Mouse (Mus musculus) embryonic facial prominence, embryonic 11.5 days (tissue): ENCODE measurements at regions not wholly inside any gene's neighbourhood (a gene's known extent, or its start where the extent isn't known, plus 50 kb on each side); places are given as distances from the start of the nearest gene placed in this dataset.

ENCODE experiments used
- ATAC-seq: fragments of 200-750 bp; cut with Nextera tagmentation; replicated peaks from 2 replicates; pipeline ENCODE4 v1.8.0; 2017; ENCODE audit warnings: low read depth; ENCODE audit not compliant: insufficient number of reproducible peaks, low FRiP score, low TSS enrichment
- DNase-seq: peaks from one replicate; pipeline ENCODE4 v3.0.0-alpha.2; 2015; ENCODE audit warnings: low spot score
- H3K27ac ChIP-seq: fragments of 300-500 bp; sonication (generic); replicated peaks from 2 replicates; pipeline ENCODE4 v1.5.1; 2014; ENCODE audit warnings: mild to moderate bottlenecking, low read depth, low read length, control low read depth
- H3K27me3 ChIP-seq: fragments of 300-500 bp; sonication (generic); 2 replicates; pipeline ENCODE4 v1.6.1; 2014; ENCODE audit warnings: mild to moderate bottlenecking, low read length, moderate library complexity, mixed read lengths; ENCODE audit not compliant: control insufficient read depth, insufficient read depth
- H3K36me3 ChIP-seq: fragments of 300-500 bp; sonication (generic); replicated peaks from 2 replicates; pipeline ENCODE4 v1.6.1; 2014; ENCODE audit warnings: low read depth, mild to moderate bottlenecking, low read length, moderate library complexity, mixed read lengths; ENCODE audit not compliant: control insufficient read depth, insufficient read depth
- H3K4me1 ChIP-seq: fragments of 300-500 bp; sonication (generic); 2 replicates; pipeline ENCODE4 v1.6.1; 2014; ENCODE audit warnings: low read length, mixed read lengths; ENCODE audit not compliant: control insufficient read depth, insufficient read depth
- H3K4me2 ChIP-seq: fragments of 300-500 bp; sonication (generic); 2 replicates; pipeline ENCODE4 v1.6.1; 2014; ENCODE audit warnings: low read depth, mild to moderate bottlenecking, control low read depth, low read length, moderate library complexity
- H3K4me3 ChIP-seq: fragments of 300-500 bp; sonication (generic); 2 replicates; pipeline ENCODE4 v1.5.1; 2014; ENCODE audit warnings: low read depth, low read length, control low read depth
- H3K9ac ChIP-seq: fragments of 300-500 bp; sonication (generic); replicated peaks from 2 replicates; pipeline ENCODE4 v1.6.1; 2014; ENCODE audit warnings: mild to moderate bottlenecking, control low read depth, low read length
- H3K9me3 ChIP-seq: fragments of 300-500 bp; sonication (generic); replicated peaks from 2 replicates; pipeline ENCODE4 v1.6.1; 2016; ENCODE audit warnings: mild to moderate bottlenecking, low read length, inconsistent platforms, mixed read lengths; ENCODE audit not compliant: control insufficient read depth
- WGBS: fragments of 180-500 bp; shearing (Covaris S2); extraction: QIAGEN DNeasy Blood & Tissue Kit; methylation state at CpG from one replicate; pipeline ENCODE4 v1.1.7; 2014; 5-methylcytosine and 5-hydroxymethylcytosine counted together

GRCm38 (mm10) chr6:98754487-98754886 is 411.9 kb upstream of the Gm765 start:
- WGBS: 88% methylated on average over 2 of the region's 2 CpGs
- no peak for ATAC-seq

GRCm38 (mm10) chr6:98748618-98749017 is 406.1 kb upstream of the Gm765 start:
- no peak overlapping the region for H3K4me2 ChIP-seq

More at GRCm38 (mm10) chr6:98754487-98754886, 411.9 kb upstream of the Gm765 start:
- no peaks in the 10 kb centered on the region for H3K27me3 ChIP-seq
- no peak overlapping the region for H3K27ac ChIP-seq
- H3K9ac ChIP-seq: no peak overlapping the region
- H3K36me3 ChIP-seq: no peaks in the 10 kb centered on the region
- no peak for DNase-seq
- no peaks in the 10 kb centered on the region for H3K4me1 ChIP-seq
- H3K9me3 ChIP-seq: no peaks in the 10 kb centered on the region
- no peak overlapping the region for H3K4me3 ChIP-seq
- H3K4me2 ChIP-seq: no peak overlapping the region

GRCm38 (mm10) chr6:98746976-98747375 is 404.4 kb upstream of the Gm765 start:
- no peaks in the 10 kb centered on the region for H3K4me1 ChIP-seq
- DNase-seq (no peak), ATAC-seq (no peak)
- no peak overlapping the region for H3K4me2 ChIP-seq
- no peak overlapping the region for H3K9ac ChIP-seq
- no peak overlapping the region for H3K27ac ChIP-seq
- H3K9me3 ChIP-seq: no peaks in the 10 kb centered on the region
- no peaks in the 10 kb centered on the region for H3K36me3 ChIP-seq
- 70% methylated on average over 8 of the region's 8 CpGs for WGBS
- no peak overlapping the region for H3K4me3 ChIP-seq
- no peaks in the 10 kb centered on the region for H3K27me3 ChIP-seq

More at GRCm38 (mm10) chr6:98748618-98749017, 406.1 kb upstream of the Gm765 start:
- ATAC-seq (no peak), DNase-seq (no peak)
- no peaks in the 10 kb centered on the region for H3K4me1 ChIP-seq
- 85% methylated on average over 4 of the region's 4 CpGs for WGBS
- H3K36me3 ChIP-seq: no peaks in the 10 kb centered on the region
- H3K27ac ChIP-seq: no peak overlapping the region
- no peaks in the 10 kb centered on the region for H3K9me3 ChIP-seq
- H3K9ac ChIP-seq: no peak overlapping the region
- H3K4me3 ChIP-seq: no peak overlapping the region
- H3K27me3 ChIP-seq: no peaks in the 10 kb centered on the region

GRCm38 (mm10) chr6:98740447-98740846 is 397.9 kb upstream of the Gm765 start:
- H3K4me3 ChIP-seq: no peak overlapping the region
- no peaks in the 10 kb centered on the region for H3K9me3 ChIP-seq
- 89% methylated on average over 2 of the region's 2 CpGs for WGBS
- no peak overlapping the region for H3K4me2 ChIP-seq
- no peaks in the 10 kb centered on the region for H3K4me1 ChIP-seq
- no peak overlapping the region for H3K9ac ChIP-seq
- ATAC-seq: no peak
- no peak for DNase-seq
- H3K36me3 ChIP-seq: no peaks in the 10 kb centered on the region
- no peaks in the 10 kb centered on the region for H3K27me3 ChIP-seq
- H3K27ac ChIP-seq: no peak overlapping the region

- ATAC-seq: no peak
- Histone ChIP-seq H3K9ac (no peak overlapping the region), H3K4me1 (no peaks in the 10 kb centered on the region), H3K4me3 (no peak overlapping the region), H3K9me3 (no peaks in the 10 kb centered on the region), H3K27ac (no peak overlapping the region), H3K27me3 (no peaks in the 10 kb centered on the region), H3K4me2 (no peak overlapping the region), H3K36me3 (no peaks in the 10 kb centered on the region)
- DNase-seq: no peak
Observed at GRCm38 (mm10) chr6:98731010-98731530, 388.5 kb upstream of the Gm765 start.

GRCm38 (mm10) chr6:98726605-98727144 is 384.1 kb upstream of the Gm765 start:
- Histone ChIP-seq H3K36me3 (no peaks in the 10 kb centered on the region), H3K9me3 (no peaks in the 10 kb centered on the region), H3K9ac (no peak overlapping the region), H3K4me1 (no peaks in the 10 kb centered on the region), H3K4me2 (no peak overlapping the region), H3K4me3 (no peak overlapping the region), H3K27ac (no peak overlapping the region), H3K27me3 (no peaks in the 10 kb centered on the region)
- ATAC-seq (no peak), DNase-seq (no peak)
- 80% methylated on average over 5 of the region's 5 CpGs for WGBS

- Histone ChIP-seq H3K27me3 (no peaks in the 10 kb centered on the region), H3K4me2 (no peak overlapping the region), H3K9me3 (no peaks in the 10 kb centered on the region), H3K4me1 (no peaks in the 10 kb centered on the region), H3K27ac (no peak overlapping the region), H3K4me3 (no peak overlapping the region), H3K9ac (no peak overlapping the region), H3K36me3 (no peaks in the 10 kb centered on the region)
- DNase-seq (no peak), ATAC-seq (no peak)
- 54% methylated on average over 14 of the region's 14 CpGs for WGBS
Observed at GRCm38 (mm10) chr6:98704887-98705622, 362.5 kb upstream of the Gm765 start.

GRCm38 (mm10) chr6:98697571-98697970 is 355.0 kb upstream of the Gm765 start:
- Histone ChIP-seq H3K4me1 (no peaks in the 10 kb centered on the region), H3K9me3 (no peaks in the 10 kb centered on the region), H3K27me3 (no peaks in the 10 kb centered on the region), H3K9ac (no peak overlapping the region), H3K4me3 (no peak overlapping the region), H3K4me2 (no peak overlapping the region), H3K27ac (no peak overlapping the region), H3K36me3 (no peaks in the 10 kb centered on the region)
- DNase-seq: no peak
- 71% methylated on average over 7 of the region's 7 CpGs for WGBS
- no peak for ATAC-seq
